Mouse (Mus musculus) left cerebral cortex, adult 18-20 months (tissue): ENCODE results near the gene Nbea. TPM values are rescaled to one million over a fixed set of nuclear protein-coding genes. Genes with fewer than 3 reads are reported as not detected.
A peak's percentile ranks its signal among the peaks of the same experiment; 100 is the strongest.
"Not testable (repeated sequence)": the region's sequence is repeated elsewhere in the genome, so short reads cannot be mapped to it uniquely, and the experiment has no call there.

Source experiments
- DNase-seq, 2 experiments: peaks; one replicate each; pipeline ENCODE4 v3.0.0; 2021 to 2022; ENCODE audit warnings: low spot score in 2 of 2, mixed read lengths in 1 of 2
- total RNA-seq, 2 experiments: library from RNA; stranded (reverse); gene quantifications; 2 replicates each; pipeline ENCODE4 v1.2.3; 2021

The Nbea gene
- total RNA-seq, 2 experiments from 2014 or later = 152 to 163 TPM

DNA sequence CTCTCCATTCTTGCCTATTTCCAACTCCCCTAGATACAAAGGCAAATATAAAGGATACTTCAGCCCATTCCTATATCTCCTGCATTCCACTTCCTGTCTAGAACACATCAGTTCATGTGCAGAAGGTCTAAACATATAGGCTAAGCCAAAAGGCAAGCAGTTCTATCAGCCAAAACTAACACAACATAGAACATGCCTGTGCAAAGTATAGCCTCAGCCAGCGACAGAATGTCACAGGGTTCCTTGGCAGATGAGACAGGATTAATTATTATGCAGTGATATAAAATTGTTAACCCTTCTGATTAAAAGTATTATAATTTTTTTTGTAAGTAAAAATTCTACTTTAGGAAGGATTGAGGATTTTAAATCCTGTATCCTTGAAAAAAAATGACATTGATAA lies 140.4 kb downstream of the Nbea start:
- no peak for DNase-seq

DNA sequence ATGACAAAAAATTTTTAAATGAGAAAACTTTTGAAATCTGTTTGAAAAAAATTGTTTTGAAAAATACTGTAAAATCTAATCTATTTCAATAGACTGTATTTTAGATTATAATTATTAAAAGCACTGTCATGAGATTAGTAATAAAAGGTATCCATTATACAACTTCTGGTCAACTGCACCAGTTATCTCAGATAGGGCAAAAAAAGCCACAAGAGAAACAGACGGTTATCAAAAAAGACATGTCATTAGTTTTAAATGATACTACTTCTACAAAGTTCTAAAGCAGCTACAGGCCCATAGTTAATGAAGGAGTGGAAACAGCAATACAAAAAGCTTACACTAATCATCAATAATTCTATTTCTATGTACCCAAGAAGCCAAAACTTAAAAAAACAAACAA lies 144.0 kb downstream of the Nbea start:
- no peak for DNase-seq

DNA sequence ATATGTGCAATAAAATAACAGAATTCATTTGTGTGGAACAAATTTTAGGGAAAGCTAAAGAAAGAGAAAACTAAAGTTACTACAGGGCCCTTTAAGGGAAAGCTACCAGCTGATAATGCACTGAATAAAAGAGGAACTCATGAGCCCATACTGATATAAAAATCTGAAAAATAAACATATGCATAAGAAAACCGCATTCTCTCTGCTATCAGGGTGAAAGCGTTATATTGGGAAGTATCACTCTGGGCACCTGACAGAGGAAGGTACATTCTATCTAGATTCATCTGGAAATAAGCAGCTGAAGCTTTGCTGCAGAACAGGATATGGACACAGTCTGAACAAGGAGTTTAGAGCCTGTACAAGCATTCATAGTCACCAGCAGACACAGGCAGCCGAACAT lies 148.9 kb downstream of the Nbea start:
- no peak for DNase-seq

DNA sequence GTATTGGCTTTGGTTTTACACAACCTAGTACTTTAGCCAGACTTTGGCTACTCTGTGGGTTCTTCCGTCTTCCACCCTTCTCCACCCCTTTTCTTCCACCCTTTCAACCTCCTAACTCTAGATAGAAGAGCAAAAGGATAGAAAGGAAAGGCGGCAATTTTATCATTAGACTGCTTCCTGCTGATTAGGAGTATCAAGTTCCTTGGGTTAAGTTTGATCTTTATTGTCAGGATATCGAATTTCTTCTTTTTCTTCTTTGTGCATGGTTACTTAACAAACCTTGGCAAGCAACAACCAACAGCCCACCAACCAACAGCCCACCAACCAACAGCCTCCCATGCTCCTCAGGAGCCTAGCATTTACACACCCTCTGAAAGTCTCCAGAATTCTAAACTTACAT lies 165.0 kb downstream of the Nbea start:
- no peak for DNase-seq

DNA sequence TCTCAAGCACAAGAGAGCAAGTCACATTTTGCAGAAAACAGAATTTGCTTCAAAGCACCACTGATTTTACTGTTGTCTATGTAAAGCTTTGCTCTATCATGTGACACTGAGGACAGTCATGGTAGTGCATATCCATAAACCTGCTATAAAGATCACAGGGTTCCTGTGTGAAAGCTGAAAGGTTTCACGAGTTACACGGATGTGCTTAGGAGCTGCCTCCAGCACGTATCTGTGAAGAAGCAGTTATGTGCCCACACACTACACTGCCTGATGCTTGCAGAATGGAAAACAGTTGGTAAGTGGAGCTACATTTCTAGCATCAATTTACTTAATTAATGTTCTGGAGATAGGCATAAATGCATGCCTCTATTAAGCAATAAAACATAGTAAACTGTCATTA lies 172.4 kb downstream of the Nbea start:
- no peak for DNase-seq

DNA sequence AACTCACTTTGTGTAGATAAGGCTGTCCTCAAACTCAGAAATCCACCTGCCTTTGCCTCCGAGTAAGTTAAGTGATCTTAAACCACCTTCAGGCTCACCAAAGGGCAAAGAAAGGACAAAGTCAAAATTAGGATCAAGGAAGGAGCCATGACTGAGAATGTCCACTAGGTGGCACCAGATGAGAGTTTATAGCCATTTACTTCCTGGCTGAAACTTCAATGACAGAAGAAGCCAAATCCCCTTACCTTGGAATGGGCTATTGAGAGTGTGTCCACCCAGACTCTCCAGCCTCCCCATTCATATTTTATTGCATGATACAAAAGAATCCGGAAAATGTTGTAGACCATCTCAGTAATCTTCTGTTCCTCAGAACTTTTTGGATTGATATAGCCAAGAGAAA lies 175.5 kb downstream of the Nbea start:
- DNase-seq = peak; percentile 30 to 34

DNA sequence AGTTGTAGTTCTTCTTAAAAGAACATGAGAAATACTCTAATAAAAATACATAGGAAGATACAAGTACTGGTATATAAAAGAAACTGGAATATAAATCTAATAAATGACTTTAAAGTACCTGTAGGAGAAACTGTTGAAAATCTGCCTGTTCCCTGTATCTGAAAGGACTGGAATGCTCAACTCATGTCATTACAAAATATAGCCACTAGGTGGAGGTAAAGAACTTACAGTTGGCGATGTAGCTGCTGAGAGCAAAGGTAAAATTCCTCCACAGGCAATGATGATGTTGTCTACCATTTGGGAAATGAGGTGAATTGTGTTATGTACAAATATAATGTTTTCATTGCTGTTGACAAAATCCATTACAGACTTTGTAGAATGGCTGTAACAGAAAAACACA lies 183.2 kb downstream of the Nbea start:
- no peak for DNase-seq

DNA sequence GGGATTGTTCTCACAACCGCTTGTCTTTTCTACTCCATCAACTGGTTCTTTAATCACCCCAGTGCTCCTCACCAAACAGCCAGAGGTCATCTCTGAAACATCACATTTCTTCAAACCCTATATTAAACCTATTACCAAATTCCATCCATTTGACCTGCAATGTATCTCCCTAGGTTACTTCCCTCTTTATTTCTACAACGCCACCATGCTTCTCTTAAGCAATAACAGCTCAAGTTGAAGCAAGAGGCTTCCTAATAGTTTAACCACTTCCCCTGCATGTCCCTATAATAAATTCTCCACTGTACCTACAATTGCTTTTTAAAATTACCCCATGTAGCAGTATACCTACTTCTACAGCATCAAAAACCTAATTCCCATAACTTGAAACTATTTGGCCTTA lies 205.1 kb downstream of the Nbea start:
- no peak for DNase-seq

DNA sequence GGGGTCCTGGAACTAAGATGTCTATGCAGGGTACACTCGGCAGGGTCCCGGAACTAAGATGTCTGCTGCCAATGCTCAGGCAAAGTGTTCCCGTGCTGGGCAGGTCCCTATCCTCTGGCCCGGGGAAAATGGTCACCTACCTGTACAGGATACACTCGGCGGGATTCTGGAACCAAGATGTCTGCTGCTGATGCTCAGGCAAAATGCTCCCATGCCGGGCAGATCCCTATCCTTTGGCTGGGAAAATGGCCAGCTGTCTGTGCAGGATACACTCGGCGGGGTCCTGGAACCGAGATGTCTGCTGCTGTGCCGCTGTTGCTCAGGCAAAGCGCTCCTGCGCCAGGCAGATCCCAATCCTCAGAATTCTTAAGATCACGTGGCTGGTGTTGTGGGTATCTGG lies 206.5 kb downstream of the Nbea start:
- DNase-seq = not testable (repeated sequence)

DNA sequence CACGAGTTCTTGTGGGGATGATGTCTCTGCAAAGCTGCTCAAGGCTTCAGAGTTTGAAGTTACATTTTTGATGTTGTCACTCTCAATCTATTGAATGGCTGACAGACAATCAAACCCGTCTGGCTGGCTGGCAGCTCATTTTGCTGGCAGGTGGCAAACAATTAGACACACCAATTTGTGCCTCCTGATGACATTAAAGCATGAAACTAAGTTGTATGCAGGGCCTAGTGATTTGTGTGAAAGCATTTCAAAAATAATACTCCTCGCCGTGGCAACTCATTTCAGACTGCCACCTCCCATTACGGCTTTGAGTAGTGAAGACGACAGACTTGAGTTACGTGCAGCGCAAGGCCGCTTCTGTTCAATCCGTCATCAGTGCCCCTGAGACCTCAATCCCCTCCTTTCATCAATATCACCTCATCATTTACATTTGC lies 217.8 kb downstream of the Nbea start:
- DNase-seq = no peak

DNA sequence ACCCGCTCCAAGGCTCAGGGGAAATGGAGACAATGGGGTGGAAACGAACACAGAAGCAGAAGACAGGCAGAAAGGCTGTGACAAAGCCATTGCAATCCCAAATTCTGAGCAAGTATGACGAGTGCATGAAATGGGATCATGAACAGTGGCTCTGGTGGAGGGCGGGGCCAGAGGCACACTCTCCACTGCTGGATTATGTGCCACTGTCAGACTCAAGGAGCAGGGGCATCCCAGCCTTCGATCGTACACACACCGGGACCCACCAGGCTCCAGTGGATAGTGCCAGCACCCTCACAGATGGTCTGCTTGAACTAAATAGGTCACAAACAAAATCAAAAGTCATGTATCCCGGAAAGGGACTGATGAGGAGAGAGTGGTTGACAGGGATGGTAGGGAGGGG lies 220.5 kb downstream of the Nbea start:
- DNase-seq = no peak

DNA sequence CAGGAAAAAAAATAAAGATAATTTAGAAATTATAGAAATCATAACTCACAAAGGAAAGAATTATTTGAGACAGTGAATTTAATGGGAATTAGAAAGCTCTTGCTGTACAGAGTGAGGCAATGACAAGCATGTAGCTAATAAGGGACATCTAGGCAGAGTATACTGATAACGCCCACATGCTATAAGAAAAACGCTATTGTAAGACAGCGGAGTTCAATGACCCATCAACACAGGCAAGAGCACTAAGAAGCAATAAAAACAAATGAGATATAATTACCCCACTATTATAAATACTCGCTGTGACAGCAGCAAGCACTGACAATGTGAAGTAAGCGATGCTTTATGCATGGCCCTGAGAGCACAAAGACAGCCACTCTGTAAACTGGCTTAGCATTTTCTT lies 233.5 kb downstream of the Nbea start:
- no peak for DNase-seq

DNA sequence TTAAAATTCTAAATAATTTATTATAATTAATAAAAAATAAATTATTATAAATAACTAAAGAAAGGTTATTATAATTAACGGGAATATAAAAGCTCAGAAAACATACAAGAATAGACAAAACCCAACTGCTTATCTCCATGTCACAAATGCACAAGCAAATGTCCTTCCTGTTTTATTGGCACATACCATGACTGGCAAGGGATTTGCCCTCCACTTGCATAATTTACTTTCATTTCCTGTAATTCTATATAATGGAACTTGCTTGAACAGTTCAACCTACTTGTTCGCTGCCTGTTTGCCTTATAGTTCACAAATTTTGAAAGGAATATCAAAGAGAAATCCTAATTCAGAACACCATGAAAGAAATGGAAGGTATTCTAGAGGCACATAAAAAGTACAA lies 234.4 kb downstream of the Nbea start:
- no peak for DNase-seq

DNA sequence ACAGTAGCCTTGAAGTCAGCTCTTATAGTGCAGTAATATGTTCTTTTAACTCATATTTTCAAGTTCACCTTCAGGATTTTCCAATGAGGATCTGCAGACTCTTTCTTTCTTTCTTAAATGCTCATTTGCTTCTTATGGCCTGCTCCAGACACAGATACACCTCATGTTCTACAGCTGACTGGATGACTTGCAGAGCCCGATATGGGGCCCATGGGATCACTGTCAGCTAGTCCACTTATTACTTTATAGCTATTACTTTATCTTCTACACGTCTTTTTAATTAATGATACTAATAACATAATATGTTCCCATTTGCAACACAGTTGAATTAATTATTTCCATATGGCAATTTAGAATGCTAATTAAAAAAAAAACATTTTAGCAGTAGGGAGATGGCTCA lies 256.2 kb downstream of the Nbea start:
- no peak for DNase-seq

DNA sequence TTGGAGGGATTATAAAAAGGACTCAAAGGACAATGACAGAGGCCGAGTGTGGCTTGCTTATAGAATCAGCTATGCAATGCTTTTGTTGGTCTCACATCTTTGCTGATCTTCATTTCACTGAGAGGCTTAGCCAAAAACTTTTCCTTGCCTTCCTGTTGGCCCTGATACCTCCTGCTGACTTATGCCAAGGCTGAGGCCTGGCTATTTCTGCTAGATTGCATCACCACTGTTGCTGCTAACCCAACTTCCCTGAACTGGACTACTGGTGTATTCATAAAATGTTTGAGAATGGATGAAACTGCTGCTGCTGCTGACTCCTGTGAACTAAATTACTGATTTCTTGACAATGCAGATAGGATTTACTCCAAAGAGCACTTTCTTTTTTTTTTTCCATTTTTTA lies 274.2 kb downstream of the Nbea start:
- no peak for DNase-seq

DNA sequence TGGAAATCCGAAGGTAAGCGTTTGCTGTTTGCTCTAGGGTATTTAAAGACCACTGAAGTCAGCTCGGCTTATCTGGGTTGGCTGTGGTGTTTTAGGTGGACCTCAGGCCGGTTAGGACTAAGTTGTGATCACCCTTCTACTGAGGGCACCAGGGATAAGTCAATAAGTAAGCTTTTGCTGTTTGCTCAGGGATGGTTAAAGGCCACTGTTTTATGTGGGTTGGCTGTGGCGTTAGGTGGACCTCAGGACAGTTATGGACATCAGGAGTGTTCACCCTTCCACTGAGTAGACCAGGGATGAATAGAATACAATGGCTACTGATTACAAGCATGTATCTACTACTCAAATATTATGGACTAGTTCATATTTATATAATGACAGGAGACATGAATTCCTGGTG lies 292.9 kb downstream of the Nbea start:
- no peak for DNase-seq

DNA sequence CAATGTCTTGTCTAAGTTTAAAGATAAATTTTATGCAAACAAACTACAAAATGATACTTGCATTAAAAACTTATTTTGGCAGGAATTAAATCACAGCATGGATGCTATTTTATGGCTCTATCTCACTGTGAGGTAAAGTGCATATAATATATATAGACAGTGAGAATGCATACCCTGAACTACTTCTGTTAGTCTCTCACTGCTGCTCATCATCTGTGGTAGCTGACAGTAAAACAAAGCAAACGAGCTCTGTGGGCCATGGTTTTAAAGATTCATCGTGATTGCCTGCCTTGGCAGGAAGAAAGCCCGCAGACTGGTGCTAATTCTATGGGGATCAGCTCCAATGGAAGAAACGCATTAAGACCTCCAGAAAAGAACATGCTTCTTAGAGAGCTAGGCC lies 294.3 kb downstream of the Nbea start:
- no peak for DNase-seq

DNA sequence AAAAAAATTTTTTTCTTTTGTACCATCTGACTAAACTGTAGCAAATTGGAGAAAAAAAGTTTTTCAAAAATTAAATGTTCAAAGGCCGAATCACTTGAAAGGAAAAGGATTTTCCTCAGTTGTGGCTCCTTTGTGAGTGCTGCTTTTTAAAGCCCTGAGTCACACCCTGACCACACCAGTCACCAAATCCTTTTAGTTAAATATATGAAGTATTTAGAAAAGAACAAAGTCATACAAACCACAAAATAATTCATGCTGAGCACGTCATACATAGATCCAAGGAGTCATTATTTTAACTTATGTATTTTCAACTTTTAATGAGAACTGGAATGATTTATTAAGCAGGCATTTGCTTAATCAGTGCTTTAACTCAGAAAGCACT lies 295.7 kb downstream of the Nbea start:
- DNase-seq = no peak

DNA sequence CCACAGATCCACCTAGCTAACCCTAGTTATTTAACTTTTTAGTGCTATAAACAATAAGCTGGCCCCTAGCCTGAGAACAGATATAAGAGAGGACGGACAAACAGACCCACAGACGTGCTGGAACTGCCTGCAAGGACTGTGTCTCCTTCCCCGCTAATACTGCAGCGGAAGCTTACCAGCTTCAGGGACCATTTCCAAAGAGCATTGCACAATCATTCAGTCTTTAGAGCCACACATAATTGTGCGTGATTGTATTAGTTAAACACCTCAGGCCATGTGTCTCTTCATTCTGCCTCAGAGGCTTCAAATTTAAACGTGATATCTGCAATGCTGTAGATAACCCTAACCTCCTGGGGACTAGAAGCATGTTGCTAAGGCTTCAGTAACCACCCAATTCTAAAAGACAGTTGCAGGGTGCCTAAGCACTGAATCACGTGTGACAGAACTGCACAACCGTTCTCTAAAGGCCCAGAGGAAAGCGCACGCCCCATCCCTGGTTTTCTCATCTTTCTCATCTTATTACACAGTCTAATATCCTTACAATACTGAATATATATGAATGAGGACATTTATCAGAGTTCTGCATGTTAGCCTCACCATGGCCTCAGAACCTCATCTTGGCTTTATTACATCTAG lies 296.2 kb downstream of the Nbea start:
- no peak for DNase-seq

DNA sequence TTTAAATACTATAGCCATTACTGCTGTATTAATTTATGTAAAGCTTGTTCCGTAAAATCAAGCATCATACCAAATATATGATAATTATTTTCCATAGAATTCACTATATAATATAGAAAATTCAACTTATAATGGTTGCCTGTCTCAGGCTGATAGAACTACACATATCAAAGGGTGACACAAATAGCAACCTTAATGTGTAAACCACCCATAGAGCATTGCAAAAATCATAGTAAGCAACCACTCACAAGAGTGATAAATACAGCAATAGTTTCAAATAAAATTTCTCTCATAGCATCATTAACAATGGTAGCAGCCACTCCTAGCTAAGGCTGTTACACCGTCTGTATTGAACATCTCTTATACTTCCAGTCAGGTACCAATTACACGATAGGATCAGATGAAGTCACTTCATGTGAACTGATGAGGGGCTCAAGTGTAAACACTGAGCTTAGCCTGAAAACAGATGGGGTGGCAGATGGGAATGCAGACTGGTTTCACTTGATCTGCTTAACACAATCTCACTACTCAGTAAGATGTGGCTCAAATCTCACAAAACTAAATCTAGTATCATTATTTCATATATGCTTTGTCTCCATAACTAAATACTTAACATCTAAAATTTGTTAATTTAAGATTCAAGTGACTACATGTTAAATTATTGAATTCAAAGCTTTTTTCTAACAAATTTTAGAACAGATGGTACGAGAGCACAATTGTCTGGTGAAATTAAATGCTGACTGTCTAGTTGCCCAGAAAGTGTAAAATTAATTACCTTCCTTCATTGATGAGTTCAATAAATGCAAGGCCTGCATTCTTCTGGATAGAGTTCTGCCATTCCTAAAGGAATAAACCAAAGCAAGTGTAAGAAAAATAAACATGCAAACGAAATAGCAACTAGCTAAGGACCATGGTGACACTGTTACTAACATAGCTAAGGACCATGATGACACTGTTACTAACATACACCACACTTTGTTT lies 310.3 kb downstream of the Nbea start:
- DNase-seq = no peak

DNA sequence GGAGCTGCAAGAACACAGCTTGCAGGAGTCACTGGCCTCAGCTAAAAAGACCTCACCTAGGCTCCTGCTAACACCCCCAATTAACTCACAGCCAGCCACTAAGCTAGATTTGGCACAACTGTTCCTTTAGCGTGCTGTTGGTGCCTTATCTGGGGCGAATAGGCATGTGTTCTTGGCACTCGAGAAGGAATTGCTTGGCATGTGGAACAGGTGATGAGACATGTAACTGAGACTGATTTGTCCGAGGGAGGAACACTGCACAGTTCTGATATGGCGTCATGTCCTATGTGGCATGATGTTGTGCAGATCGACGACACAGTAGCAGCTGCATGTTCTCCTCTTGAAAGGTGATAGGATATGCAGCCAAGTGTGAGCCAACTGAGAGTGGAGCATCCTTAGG lies 331.0 kb downstream of the Nbea start:
- no peak for DNase-seq

DNA sequence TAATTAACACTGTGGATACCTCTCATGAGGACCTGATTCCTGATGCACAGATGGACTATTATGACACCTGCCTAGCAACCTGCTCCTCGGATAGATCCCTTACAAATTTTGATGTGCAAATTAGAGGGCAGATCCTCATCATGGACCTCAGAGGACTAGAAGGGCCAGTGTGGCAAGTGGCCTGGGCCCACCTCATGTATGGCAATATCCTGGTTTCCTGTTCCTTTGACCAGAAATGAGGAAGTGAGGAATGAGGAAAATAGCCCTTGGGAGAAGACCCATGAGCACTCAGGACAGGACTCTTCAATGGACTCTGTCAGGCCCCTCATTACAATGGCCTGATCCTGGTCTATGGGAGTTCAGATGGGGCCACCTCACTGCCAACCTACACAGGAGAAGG lies 336.4 kb downstream of the Nbea start:
- DNase-seq = no peak

DNA sequence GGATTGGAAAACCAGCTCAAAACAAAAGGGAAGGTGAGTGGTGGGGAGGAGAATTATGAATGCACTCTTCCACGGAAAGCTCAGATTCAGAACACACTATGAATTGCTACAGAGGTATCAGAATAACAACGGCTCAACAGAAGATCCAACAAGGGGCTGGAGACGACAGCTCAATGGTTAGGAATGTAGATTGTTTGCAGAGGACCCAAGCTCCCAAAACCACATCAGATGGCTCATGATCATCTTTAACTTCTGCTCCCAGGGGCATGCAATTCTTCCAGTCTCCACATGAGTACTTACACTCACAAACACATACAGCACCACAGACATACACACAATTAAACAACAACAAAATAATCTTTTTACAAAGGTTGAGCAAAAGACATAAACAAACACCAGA lies 346.3 kb downstream of the Nbea start:
- no peak for DNase-seq
